Mouse (Mus musculus) layer of hippocampus, postnatal 36 days (tissue): ENCODE measurements at regions not wholly inside any gene's neighbourhood (a gene's known extent, or its start where the extent isn't known, plus 50 kb on each side); places are given as distances from the start of the nearest gene placed in this dataset.
"Not testable (repeated sequence)": the region's sequence is repeated elsewhere in the genome, so short reads cannot be mapped to it uniquely, and the experiment has no call there.

ENCODE experiments used
- DNase-seq, 2 experiments: peaks; one replicate each; pipeline ENCODE4 v3.0.0; 2022

DNA sequence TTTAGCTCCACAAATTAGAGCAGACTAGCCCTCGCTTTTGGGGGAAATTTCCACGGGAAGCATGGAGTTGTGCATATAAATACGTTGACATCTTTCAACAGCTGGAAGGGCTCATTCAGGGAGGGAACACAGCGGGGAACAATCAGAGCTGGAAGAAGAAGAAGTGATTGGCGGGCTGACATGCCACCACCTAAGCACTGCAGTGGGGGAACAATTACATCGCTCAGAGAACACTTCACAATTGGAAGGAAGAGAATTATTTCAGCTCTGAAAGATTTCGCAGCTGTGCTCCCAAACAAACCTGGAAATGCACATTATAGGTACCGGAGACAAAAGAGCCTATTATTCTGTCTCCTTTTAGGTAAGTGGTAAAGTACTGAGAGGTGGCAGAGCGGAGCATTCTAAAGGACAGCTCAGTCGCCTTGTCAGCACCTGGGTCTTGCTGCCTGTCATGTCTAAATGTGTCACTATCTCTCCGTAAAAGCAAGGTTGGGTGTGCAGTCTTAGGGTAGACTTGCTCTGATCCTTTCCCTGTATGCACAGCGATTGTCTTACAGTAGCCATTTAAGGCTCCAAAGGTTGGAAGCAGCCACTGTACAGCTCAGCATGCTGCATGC is 223.6 kb downstream of the Unc5cl start:
- DNase-seq: no peak

DNA sequence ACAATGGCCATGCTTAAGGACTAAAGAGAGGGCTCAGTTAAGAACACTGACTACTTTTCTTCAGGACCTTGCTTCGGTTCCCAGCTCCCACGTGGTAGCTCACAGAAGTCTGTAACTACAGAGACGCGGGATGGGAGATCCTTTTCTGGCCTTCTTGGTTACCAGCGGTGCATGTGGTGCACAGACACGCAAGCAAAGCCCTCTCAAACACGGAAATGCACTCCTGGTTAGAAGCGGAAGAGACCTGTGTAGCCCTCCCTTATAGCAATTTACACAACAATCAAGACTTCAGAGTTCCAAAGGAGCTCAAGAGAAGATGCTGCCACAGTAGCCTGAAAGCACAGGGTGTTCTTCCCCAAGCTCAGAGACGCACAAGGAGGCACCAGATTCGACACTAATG is 225.6 kb downstream of the Unc5cl start:
- DNase-seq: no peak

GRCm38 (mm10) chr17:48688944-48689343 is 234.2 kb downstream of the Unc5cl start:
- DNase-seq: peak in 1 of 2 experiments; percentile 8

- no peak for DNase-seq
Observed at GRCm38 (mm10) chr17:48698456-48698855, 233.7 kb upstream of the Lrfn2 start.

- DNase-seq: no peak
Observed at GRCm38 (mm10) chr17:48700591-48700990, 231.6 kb upstream of the Lrfn2 start.

GRCm38 (mm10) chr17:48720506-48720905 is 211.7 kb upstream of the Lrfn2 start:
- DNase-seq: no peak

- no peak for DNase-seq
Observed at GRCm38 (mm10) chr17:48723286-48723685, 208.9 kb upstream of the Lrfn2 start.

DNA sequence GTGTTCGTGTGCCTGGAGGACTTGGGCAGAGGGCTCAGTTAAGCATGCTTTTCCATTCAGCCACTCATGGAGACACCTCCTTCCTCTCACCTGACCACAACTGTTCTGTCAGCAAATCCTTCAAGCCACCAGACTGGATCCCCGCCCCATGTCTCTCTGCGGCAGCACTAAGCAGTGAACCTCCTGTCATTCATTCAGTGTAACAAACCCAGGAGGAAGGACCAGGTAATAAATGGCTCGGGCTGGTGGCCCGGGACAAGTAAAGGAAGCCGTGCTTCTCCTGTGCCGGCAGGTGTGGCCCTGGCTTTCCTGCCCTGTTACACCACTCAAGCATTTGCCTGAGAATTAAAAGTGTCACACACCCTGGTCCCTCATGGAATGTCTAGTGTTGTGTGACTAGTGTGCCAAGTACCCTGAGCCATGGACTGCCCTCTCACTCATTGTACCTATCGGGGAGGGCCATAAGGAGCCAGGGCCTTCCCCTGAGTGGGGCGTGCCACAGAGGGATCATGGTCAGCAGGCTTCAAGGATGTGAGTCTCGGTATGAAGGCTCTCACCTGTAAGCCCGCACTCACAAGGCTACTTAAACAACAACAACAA is 207.6 kb upstream of the Lrfn2 start:
- no peak for DNase-seq

- no peak for DNase-seq
Observed at GRCm38 (mm10) chr17:48726460-48726859, 205.7 kb upstream of the Lrfn2 start.

GRCm38 (mm10) chr17:48733801-48734200 is 198.4 kb upstream of the Lrfn2 start:
- DNase-seq: no peak

GRCm38 (mm10) chr17:48737181-48737580 is 195.0 kb upstream of the Lrfn2 start:
- not testable (repeated sequence) for DNase-seq

DNA sequence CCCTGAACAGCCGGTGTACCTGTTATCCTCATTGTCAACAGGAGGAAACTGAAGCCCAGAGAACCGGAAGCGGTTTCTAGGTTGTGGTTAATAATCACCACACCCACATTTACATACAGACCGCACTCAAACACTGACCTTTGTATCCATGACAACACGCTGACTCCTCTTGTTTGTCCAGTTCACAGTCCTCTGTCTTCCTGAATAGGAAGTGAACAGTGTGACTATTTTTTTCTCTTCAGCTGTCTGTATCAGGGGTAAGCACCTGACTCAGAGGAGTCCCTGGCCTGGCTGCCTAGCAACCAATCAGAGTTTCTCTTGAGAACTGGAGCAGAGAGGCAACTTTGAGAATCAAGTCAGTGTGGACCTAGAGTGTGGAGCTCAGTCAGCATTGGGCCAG is 193.5 kb upstream of the Lrfn2 start:
- no peak for DNase-seq

GRCm38 (mm10) chr17:48742769-48743405 is 189.3 kb upstream of the Lrfn2 start:
- no peak for DNase-seq

DNA sequence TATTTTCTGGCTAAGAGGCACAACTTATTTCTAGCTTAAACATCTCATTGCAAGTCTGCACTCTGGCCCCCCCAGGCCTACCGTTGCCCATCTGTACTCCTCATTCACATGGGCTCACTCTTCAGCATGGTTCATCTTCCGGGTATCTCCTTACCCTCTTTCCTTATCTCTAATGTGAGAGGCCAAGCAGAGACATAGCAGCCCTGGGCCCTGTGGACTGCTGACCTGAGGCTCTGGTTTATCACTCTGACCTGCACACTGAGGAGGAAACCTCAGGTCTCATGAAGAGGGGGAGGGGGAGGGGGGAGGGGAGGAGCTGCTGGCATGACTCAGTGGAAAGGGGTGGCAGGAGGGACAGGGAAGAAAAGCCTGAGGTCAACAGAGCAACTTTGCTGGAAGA is 162.1 kb upstream of the Lrfn2 start:
- DNase-seq: no peak

DNA sequence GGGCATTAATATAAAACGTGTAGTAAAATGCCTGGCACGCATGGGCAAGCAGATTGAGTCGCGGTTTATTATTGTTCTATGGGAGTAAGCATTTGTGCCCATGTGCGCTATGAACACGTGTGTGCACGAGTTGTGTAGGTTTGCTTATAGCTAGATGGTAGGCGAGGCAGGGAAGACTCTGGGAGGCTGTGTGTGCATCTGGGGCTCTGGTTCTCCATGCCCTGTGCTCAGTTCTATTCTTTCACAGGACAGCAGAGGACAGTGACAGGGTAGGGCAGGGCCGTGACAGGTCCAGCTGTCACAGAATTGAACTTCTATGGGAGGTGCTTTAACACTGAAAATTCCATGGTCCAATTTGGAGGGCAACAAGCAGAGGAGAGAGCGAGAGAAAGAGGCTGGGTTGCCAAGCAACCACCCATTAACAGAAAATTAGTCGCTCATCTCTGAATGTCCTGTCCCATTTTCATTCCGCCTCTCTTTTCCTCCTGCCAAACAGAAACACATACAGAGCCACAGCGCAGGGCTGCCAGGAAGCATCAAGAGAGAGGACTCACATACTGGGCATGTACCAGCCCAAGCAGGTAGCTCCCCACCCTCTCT is 160.4 kb upstream of the Lrfn2 start:
- peak; percentile 58 to 63 for DNase-seq

DNA sequence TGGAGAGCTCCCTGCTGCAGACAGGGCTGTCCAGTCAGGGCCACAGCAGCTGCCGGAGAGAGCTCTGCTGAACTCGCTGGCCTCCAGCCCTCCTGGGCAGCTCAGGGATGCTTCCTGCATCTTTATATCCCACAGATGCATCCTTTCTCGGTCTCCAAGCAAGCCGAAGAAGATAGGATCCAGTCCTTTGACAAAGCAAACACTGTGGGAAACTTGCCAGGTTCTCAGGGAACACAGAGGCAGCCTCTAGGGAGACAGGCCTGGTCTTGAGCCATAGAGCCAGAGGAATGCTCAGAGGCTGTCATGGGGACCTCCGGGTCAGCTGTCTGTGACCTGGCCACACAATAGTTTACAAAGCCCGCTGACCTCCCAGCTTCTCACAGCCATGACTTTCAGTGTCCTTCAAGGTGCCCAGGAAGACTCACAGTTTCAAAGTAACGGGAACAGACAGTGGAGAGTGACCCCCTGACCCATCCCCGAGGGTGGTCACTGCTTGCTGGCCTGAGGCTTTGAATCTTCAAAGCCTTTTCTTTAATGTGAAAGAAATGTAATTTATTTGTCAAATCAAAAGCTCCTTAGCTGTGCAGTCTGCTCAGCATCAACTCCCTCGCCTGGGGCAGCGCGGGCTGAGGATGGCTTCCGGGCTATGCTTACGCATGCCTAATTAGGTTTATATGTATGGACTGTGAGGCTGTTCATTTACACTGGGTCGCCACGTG is 157.8 kb upstream of the Lrfn2 start:
- DNase-seq: no peak

DNA sequence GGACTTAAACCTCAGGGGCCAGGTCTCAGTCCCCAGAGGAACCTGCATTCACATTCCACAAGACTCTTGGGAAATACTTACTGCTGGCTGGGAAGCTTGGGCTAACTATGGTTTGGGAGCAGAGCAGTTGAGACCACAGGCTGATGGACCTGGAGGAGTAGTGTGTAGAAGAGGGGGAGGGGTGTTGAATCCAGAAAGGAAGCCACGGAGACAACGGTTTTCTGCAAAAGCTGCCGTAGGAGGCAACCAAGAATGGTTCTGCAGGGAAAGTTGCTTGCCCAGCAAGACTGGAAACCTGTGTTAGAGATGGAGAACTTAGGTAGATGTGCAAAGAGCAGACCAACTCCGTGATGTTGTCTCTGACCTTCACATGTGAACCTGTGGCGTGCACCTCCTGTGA is 156.7 kb upstream of the Lrfn2 start:
- DNase-seq: no peak

GRCm38 (mm10) chr17:48776502-48776902 is 155.7 kb upstream of the Lrfn2 start:
- DNase-seq: no peak

DNA sequence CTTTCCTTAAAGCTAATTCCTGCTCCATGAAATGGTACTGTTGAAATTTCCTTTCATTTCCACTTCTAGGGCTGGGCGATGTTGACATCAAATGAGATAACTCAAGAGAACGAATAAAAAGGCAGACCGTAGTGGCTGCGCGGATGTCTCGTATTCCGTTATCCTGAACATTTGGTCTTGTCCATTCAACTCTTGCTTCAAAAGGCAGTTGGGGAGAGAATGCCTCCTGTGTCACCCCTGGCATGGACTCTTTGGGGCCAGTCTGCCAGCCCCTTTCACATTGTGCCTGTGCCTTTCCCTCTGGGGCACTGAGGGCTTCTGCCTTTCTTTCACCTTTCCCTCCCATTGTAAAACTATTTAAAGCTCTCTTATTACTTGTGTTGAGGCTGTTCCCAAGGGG is 152.0 kb upstream of the Lrfn2 start:
- DNase-seq: no peak

GRCm38 (mm10) chr17:48784417-48784816 is 147.8 kb upstream of the Lrfn2 start:
- no peak for DNase-seq

DNA sequence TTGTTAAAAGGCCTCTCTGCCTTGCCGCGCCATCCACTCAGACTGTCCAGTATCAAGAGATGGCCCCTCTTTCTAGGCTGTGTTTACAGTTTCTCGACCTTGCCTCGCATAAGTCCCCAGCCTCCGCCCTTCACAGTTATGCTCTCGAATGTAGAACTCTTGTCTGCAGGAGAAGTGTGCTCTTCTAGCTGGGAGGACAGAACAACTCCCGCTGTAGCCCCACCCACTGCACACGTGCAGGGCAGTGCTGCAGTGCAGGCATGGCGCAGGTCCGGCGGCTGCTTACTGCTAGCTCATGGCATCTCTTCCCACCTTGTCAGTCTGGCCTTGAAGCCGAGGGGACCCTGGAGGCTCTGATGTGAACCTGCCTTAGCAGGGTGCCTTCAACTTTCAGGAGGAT is 145.7 kb upstream of the Lrfn2 start:
- no peak for DNase-seq

GRCm38 (mm10) chr17:48789846-48790245 is 142.3 kb upstream of the Lrfn2 start:
- DNase-seq: peak in 1 of 2 experiments; percentile 23

- no peak for DNase-seq
Observed at GRCm38 (mm10) chr17:48790526-48790925, 141.7 kb upstream of the Lrfn2 start.
